Mouse (Mus musculus) layer of hippocampus, postnatal 25 days (tissue): Measurements from ENCODE around the gene Slc39a9. TPM values are rescaled to one million over a fixed set of nuclear protein-coding genes. Genes with fewer than 3 reads are reported as not detected.

Experiments
- DNase-seq, 2 experiments: peaks; one replicate each; pipeline ENCODE4 v3.0.0; 2022; ENCODE audit warnings: mixed read lengths in 2 of 2, low spot score in 1 of 2; ENCODE audit errors: extremely low spot score in 1 of 2
- total RNA-seq, 2 experiments: library from RNA; stranded (reverse); gene quantifications; 2 replicates each; pipeline ENCODE4 v1.2.3; 2021

Gene Slc39a9
- total RNA-seq, 2 experiments from 2014 or later, result 37.3 to 42.7 TPM

DNA sequence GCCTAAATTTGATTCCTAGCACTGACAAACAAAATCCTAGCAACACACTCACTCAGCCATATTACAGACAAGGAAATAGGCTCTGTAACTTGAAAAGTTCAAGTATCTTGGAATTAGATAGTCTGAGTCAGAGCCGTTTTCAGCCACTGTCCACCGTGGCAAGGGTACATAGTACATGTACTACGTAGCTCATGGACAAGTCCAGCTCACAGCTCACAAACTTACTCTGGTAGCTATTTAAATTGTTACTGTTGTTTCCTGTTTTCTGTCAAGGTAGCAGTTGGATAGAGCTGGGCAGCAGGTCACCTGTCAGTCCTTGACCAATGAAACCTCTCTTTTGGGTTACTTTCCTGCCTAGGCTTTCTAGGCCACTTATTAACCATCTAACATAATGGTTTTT lies 2.7 kb downstream of the Slc39a9 start:
- DNase-seq, result no peak

- DNase-seq, result no peak
Measured at GRCm38 (mm10) chr12:80653951-80654658, 10.4 kb downstream of the Slc39a9 start.

GRCm38 (mm10) chr12:80654659-80655025 lies 11.0 kb downstream of the Slc39a9 start:
- DNase-seq, result no peak

DNA sequence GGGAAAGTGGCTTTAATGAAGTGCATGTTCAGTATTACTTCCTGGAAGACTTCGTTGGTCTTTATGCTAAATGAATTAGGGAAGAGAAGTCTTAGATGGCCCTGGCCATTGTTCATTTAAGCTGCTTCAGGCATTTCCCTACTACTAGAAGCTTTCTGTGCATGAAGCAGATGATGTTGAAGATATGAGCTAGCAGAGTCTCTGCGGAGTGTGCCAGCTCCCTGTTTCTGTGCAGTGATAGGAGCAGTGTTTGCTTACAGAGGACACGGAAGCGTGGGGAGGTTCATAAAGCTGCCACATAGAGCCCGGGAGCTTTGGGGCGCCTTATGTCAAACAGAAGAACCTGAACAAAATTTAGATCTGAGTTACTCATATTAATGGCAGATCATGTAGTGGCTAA lies 15.0 kb downstream of the Slc39a9 start:
- DNase-seq, result no peak

GRCm38 (mm10) chr12:80662322-80662721 lies 18.6 kb downstream of the Slc39a9 start:
- no peak for DNase-seq

DNA sequence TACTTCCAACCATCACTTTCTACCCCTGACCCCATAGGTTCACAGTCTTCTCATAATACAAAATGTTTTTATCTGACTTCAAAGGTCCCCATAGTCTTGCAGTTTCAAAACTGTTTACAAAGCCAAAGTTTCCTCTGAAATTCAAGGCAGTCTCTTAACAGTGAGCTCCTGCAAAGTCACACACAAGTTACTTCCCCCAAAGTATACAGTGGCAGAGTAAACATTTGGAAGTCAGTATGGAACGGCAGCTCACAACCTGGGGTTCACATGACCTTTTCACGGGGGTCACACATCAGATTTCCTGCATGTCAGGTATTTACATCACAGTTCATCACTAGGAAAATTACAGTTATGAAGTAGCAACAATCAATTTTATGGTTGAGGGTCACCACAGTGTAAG lies 20.3 kb downstream of the Slc39a9 start:
- DNase-seq, result no peak

DNA sequence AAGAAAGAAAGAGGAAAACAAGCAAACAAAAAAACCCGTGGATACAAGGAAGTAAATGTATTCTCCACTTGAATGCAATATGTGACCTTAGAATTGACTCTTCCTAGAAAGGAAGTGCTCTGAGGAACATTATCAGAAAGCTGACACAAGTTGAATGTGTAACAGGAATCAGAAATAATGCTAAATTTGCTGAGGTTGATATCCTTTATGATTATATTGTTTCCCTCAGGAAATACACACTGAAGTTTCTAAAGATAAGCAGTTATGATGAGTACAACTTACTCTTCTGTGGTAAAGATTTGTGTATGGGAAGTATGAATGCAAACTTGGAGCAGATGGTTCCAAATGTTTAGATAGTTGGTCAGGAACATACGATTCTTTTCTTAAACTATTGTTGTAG lies 24.7 kb downstream of the Slc39a9 start:
- DNase-seq, result no peak

GRCm38 (mm10) chr12:80673170-80673569 lies 29.5 kb downstream of the Slc39a9 start:
- DNase-seq, result peak in 1 of 2 experiments; percentile 67

- peak in 1 of 2 experiments; percentile 32 for DNase-seq
Measured at GRCm38 (mm10) chr12:80681340-80681739, 37.7 kb downstream of the Slc39a9 start.

DNA sequence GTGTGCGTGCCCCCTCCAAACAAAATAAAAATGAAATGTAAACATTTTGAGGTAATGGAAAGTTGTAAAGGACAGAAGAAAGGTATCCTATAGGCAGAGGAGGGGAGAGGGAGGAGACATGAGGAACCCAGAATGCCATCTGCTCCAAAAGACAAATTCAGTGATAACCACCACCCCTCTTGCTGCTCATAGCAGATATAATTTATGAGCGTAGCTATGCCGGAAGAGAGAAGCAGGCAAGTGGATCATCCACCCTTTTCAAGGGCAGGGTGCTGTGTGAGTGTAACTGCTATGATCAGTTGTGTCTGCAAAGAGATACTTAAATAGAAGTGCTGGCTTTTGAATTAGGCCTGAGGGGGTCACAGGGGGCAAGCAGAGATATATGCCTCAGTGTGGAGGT lies 39.9 kb downstream of the Slc39a9 start:
- DNase-seq, result no peak

DNA sequence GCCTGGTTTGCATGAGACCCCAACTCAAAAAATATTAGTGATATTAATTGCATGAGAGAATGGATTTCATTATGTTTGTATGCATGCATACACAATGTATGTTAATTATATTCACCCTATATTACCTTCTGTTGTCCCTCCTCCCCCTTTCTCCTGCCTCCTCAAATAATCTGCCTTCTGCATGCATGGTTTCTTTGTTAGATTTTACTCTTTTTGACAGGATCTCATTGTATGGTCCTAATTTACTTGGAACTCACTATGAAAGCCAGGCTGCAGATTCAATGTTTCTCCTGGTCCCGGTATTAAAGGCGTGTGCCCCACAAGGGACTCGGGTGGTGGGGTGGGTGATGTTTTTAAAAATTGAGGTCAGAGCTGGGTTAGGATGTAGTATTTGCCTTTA lies 40.6 kb downstream of the Slc39a9 start:
- no peak for DNase-seq

- peak in 1 of 2 experiments; percentile 26 for DNase-seq
Measured at GRCm38 (mm10) chr12:80687788-80688211, 44.1 kb downstream of the Slc39a9 start.

- DNase-seq, result no peak
Measured at GRCm38 (mm10) chr12:80689696-80690095, 46.0 kb downstream of the Slc39a9 start.

DNA sequence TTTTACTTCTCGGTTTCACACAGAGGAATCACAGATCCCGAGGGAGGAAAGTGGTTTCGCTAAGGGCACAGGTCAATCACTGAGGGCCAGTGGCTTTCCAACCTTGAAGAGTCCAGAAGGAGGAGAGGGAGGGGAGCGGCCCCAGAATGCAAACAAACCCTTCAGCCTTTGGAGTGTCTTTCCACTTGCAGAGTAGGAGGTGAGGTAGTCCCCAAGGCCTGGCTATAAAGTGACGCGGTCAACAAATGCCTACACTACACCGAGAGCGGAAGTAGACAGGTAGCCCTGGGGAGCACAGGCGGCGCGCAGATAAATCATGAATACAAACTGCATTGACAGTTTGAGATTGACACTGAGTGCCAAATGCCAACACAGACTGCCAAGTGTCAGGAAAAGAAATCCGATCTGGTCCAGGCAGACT lies 48.0 kb downstream of the Slc39a9 start:
- no peak for DNase-seq

- DNase-seq, result peak in 1 of 2 experiments; percentile 15
Measured at GRCm38 (mm10) chr12:80692269-80692972, 48.7 kb downstream of the Slc39a9 start, which contains the start of gene Plekhd1. Gene Plekhd1, plus strand, starts transcription at chr12:80692591.

GRCm38 (mm10) chr12:80693700-80694099 lies 50.0 kb downstream of the Slc39a9 start:
- no peak for DNase-seq

DNA sequence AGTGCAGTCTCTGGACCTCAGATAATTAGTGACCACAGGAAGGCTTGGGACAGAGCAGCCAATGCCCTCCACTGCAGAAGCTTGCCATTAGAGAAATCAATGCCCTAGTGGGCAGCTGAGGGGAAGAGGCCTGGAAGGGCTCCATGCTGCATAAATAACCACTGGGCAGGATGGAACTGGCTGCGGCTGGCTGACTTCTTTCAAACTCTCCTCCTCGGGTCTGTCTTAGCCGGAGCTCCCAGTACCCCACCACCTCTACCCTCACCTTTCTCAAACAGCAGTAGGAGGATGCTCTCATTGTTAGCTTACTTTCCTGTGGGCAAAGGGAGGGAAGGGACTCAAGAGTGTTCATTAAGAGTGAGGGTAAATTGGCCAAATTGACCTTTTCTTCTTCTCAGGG lies 51.3 kb downstream of the Slc39a9 start:
- DNase-seq, result no peak

DNA sequence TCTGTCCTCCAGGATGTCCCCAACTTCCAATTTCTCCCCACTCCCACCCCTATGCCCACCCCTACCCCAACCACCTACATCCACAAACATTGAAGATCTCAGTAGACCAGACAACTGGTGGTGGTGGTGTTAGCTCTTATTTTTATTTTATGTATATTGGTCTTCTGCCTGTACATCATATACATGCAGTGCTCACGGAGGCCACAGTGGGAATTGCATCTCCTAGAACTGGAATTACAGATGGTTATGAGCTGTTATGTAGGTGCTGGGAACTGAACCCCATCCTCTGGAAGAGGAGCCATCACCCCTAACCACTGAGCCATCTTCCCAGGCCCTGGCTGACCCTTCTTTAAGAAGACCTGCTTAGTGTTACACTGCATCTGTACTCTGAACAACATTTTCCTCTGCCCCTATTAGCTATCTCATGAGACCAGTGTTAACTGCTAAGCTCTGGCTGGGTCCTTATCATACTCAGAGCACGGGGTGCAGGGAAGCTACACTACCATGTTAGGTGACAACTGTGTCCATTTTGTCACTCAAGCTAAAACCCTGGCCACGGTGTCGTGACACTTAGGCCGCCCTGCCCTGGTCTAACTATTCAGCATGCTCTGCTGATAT lies 55.0 kb downstream of the Slc39a9 start:
- DNase-seq, result no peak

DNA sequence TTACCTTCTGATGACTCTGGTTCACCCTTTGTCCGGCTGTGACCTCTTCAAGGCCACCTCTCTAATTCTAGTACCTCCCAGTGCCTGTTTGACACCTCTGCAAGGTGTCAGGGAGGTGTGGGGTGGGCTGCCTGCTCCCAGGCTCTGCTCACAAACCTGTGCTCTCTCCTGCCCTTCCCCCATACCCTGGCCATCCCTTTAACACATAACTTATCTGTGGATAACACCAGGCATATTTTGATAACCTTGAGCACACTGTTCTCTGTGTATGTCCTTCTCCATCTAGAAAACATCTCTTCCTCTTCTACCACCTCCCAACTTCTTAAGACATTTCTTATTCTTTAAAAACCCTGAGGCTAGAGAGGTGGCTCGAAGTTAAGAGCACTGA lies 55.5 kb downstream of the Slc39a9 start:
- DNase-seq, result no peak

DNA sequence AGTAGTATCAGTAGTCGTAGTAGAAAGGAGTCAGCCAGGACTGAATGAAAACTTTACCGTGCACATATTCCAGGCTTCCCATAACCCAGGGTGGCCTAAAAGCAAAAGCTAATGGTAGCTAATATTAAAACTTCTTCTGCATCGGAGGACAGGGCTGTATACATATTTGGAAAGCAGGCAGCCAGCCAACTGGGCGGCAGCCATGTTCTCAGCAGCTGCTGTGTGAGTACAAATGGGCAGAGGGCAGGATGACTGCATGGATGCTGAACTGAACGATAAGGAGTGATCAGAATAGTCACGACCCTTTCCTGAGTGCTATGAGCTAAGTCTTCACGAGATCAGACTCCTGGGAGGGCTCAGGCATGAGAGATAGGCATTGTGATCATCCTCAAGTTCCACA lies 57.6 kb downstream of the Slc39a9 start:
- no peak for DNase-seq

DNA sequence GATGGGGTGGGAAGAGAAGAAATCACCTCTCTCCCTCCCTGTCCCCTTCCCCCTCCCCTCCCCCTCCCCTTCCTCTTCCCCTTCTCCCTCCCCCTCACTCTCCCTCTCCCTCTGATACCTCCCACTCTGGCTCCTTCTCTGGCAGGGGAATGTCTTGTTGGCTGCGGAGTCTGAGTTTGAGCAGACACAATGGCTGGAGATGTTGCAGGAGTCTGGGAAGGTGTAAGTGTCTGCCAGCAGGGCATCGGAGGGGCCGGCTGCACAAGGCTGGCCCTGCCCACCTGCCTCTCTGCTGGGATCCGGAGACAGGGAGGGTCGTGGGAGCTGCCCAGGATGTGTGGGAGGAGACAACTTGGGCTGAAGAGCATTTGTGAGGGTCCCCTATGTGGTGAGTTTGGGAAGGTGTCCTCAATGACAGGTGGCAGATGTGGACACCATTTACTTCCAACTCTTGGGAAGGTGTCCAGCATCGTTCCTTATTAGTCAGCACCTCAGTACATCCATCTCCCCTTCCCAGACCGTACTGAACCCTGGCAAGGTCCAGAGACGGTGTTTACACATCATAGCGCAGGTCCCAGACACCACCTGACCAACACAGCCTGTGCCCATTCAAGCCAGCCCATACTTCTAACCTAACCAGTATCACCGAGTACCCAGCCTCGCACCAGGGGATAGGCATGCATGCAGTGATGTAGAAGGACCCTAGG lies 62.7 kb downstream of the Slc39a9 start:
- DNase-seq, result no peak
